Mouse (Mus musculus) pancreas, adult 10 weeks (tissue): Measurements from ENCODE around the gene Olfr1462. TPM values are rescaled to one million over a fixed set of nuclear protein-coding genes. Genes with fewer than 3 reads are reported as not detected.

ENCODE experiments used
- polyA plus RNA-seq: library from polyadenylated mRNA; stranded (reverse); fragments of 350-450 nt; fragmentation: Illumina TruSeq; extraction: RNeasy Lipid Tissue Mini Kit (QIAGEN cat#74804); gene quantifications from one replicate; pipeline ENCODE4 v1.2.3, GENCODE M21; 2015; ENCODE audit warnings: low read depth, low replicate concordance; ENCODE audit not compliant: insufficient read depth

Olfr1462 gene
- not detected for polyA plus RNA-seq

DNA sequence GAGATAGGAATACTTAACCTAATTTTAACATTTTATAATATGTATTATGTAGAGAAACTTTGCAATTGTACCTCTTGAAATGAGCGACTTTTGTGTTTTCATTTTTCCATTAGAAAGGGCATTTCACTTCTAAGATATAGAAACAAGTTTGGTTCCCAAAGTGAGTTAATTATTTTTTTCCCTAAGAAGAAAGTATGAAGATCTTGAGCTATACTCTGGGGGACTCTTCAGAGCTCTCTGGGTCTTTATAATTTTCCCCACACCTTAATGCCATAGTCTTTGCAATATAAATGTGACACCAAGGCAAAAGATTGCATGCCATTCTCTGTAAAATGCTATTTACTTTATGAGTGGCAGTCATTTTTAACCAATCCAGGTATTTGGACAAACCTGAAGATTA lies at the start of gene Olfr1462:
Gene Olfr1462 (plus strand): TSS at position 301 of the 400 bp plus-strand sequence.

DNA sequence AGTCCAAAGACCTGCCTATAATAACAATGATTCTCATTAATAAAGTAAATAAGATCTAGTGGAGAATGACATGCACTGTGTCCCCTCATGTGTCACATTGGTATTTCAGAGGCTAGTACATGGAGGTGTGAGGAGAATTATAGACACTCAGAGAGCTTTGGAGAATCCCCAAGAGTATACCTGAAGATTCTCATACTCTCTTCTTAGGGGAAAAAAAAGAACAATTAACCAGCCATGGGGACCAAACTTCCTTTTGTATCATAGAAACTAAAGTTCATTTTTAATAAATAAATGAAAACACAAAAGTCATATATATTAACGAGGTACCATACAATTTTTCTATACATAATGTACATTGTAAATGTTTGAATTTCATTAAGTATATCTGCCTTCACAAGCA lies 36.1 kb upstream of the Olfr1462 start, which contains the start of gene Olfr1459:
Gene Olfr1459 (minus strand): TSS at position 101 of the 400 bp plus-strand sequence.

DNA sequence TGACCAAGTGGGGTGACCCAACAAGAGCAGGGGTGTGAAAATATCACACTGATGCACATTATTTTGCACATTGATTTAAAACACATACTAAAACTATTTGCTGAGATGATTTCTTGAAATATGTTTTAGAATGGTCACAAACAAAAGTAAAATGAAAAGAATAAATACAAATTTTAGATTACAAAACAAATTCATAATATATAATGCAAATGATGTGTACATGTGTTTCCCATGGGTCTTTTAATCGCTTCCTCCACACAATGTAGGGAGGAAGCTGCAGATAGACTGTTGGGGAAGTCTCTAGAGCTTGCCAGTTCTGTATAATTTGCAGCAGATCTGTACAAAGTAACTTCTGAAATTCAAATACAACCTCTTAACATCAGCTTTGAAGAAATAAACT lies 22.8 kb upstream of the Olfr1462 start, which contains the start of gene Olfr1461:
Gene Olfr1461 (plus strand): TSS at position 301 of the 400 bp plus-strand sequence.

DNA sequence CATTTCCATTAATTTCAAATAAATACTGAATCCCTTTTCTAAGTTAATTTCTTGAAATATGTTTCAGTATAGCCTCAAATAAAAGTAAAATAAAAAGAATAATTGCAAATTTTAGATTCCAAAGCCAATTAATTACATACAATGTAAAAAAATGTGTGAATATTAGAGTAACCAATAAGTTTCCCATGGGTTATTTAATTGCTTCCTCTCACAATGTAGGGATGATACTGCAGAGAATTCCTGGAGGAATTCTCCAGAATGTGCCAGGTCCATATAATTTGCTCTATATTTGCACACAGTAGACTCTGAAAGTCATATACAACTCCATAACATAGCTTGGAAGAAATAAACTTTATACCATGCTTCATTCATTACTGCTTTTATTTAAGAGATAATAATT lies 45.5 kb downstream of the Olfr1462 start, which contains the start of gene Olfr1463:
Gene Olfr1463 (plus strand): TSS at position 301 of the 400 bp plus-strand sequence.

Other genes with a start within 250 kb of the Olfr1462 start
- not detected for gene Olfr1450, start 235.5 kb upstream of the Olfr1462 start, polyA plus RNA-seq
- gene Olfr1451, start 190.7 kb upstream of the Olfr1462 start, polyA plus RNA-seq = not detected
- not detected for gene Olfr1453, start 157.4 kb upstream of the Olfr1462 start, polyA plus RNA-seq
- not detected for gene Olfr1454, start 125.1 kb upstream of the Olfr1462 start, polyA plus RNA-seq
- not detected for gene Olfr1457, start 87.8 kb upstream of the Olfr1462 start, polyA plus RNA-seq
- not detected for gene Olfr1458, start 79.0 kb upstream of the Olfr1462 start, polyA plus RNA-seq
- gene Olfr1459, start 36.2 kb upstream of the Olfr1462 start, polyA plus RNA-seq = not detected
- gene Olfr1461, start 22.7 kb upstream of the Olfr1462 start, polyA plus RNA-seq = not detected
- not detected for gene Olfr1463, start 45.6 kb downstream of the Olfr1462 start, polyA plus RNA-seq
- not detected for gene Olfr1465, start 129.8 kb downstream of the Olfr1462 start, polyA plus RNA-seq
- not detected for gene Olfr1466, start 153.1 kb downstream of the Olfr1462 start, polyA plus RNA-seq
- not detected for gene Olfr1467, start 176.5 kb downstream of the Olfr1462 start, polyA plus RNA-seq
- not detected for gene Olfr1469, start 222.1 kb downstream of the Olfr1462 start, polyA plus RNA-seq